Comparison of ENCODE assay signal across 8 mouse cellular contexts in genomic region chr12:69240876-69241275, GRCm38 (mm10). TPM values are rescaled to one million over a fixed set of nuclear protein-coding genes. Genes with fewer than 3 reads are reported as not detected.
A peak's percentile ranks its signal among the peaks of the same experiment; 100 is the strongest.
DNase-seq lines count a peak whose midpoint lies in the region; ATAC-seq and TF ChIP-seq lines count a peak whose summit lies in the region.

Gene Klhdc1 (plus strand): TSS chr12:69241176.

- no peak within 1 kb of the TSS for H3K27ac ChIP-seq in ES-Bruce4 (ENCODE audit: insufficient read depth, low read length)
- peak within 1 kb of the TSS; percentile 85 for H3K27ac ChIP-seq in midbrain, postnatal 0 days (ENCODE audit: low read depth, low read length)

- WGBS in midbrain, postnatal 0 days: 62% methylated on average over 6 of the region's 6 CpGs

- H3K4me1 ChIP-seq in ES-Bruce4 (ENCODE audit: control insufficient read depth, insufficient read depth, low read length): no peaks in the 10 kb centered on the region
- no peaks in the 10 kb centered on the region for H3K4me1 ChIP-seq in midbrain, postnatal 0 days (ENCODE audit: insufficient read depth, low read length)

- peak within 1 kb of the TSS; percentile 66 for H3K4me2 ChIP-seq in midbrain, postnatal 0 days (ENCODE audit: low read depth, low read length, poor library complexity, severe bottlenecking)

- H3K9ac ChIP-seq in ES-Bruce4 (ENCODE audit: low read depth, poor library complexity, severe bottlenecking): peak within 1 kb of the TSS; percentile 72
- H3K9ac ChIP-seq in midbrain, postnatal 0 days (replicated peaks; ENCODE audit: low read length, poor library complexity, severe bottlenecking): peak within 1 kb of the TSS; percentile 80

- intact Hi-C loops in gastrocnemius, postnatal 36 days (cut with DNase I): loop anchor here (5.0 kb wide), 1 partner anchor 56 kb away; the partner anchor contains the start of gene Klhdc2

- no peak for DNase-seq in gastrocnemius, adult 18-20 months (ENCODE audit: low spot score)
- no peak for DNase-seq in gastrocnemius, postnatal 4 days (ENCODE audit: low spot score in 2 of 2)
- DNase-seq in gastrocnemius, postnatal 36 days: no peak
- no peak for DNase-seq in layer of hippocampus, postnatal 14 days (ENCODE audit: low spot score in 2 of 2)
- DNase-seq in midbrain, postnatal 0 days (ENCODE audit: low spot score): no peak
- DNase-seq in kidney, postnatal 25 days: no peak
- DNase-seq in embryo, embryonic 10 days (ENCODE audit: low spot score): no peak

- no peaks in the 10 kb centered on the region for H3K36me3 ChIP-seq in ES-Bruce4 (ENCODE audit: control insufficient read depth, insufficient read depth, low read length, poor library complexity, severe bottlenecking)
- H3K36me3 ChIP-seq in midbrain, postnatal 0 days (ENCODE audit: insufficient read depth, low read length): no peaks in the 10 kb centered on the region

- TF ChIP-seq POLR2A in ES-Bruce4 (IDR thresholded peaks at IDR 0.05; ENCODE audit: insufficient read depth, low read length): no peak

- H3K9me3 ChIP-seq in ES-Bruce4 (replicated peaks; ENCODE audit: control insufficient read depth, insufficient read depth, low read length, poor library complexity, severe bottlenecking): no peaks in the 10 kb centered on the region
- no peaks in the 10 kb centered on the region for H3K9me3 ChIP-seq in midbrain, postnatal 0 days (ENCODE audit: low read length)

- ATAC-seq in midbrain, postnatal 0 days (ENCODE audit: low FRiP score): no peak

- TF ChIP-seq CTCF in ES-Bruce4 (IDR thresholded peaks at IDR 0.05; ENCODE audit: low read depth, low read length): no peak
- TF ChIP-seq CTCF in midbrain, postnatal 0 days (IDR thresholded peaks at IDR 0.05): no peak

- peak within 1 kb of the TSS; percentile 87 for H3K4me3 ChIP-seq in ES-Bruce4 (ENCODE audit: low read depth, low read length)
- H3K4me3 ChIP-seq in midbrain, postnatal 0 days (ENCODE audit: low read depth, low read length): peak within 1 kb of the TSS; percentile 68

- TF ChIP-seq EP300 in ES-Bruce4 (IDR thresholded peaks at IDR 0.05; ENCODE audit: insufficient read depth, low read depth, low read length): no peak

- no peaks in the 10 kb centered on the region for H3K27me3 ChIP-seq in ES-Bruce4 (ENCODE audit: control insufficient read depth, insufficient read depth, low read length, poor library complexity, severe bottlenecking)
- H3K27me3 ChIP-seq in midbrain, postnatal 0 days (ENCODE audit: insufficient read depth, low read length): no peaks in the 10 kb centered on the region

RNA-seq across cellular contexts. Expression of gene Klhdc1, which starts in this region (rescaled TPM):
- 10 to 100 TPM; 22.7 to 26.2 TPM for total RNA-seq in gastrocnemius, adult 18-20 months (2021)
- 1 to 10 TPM; 7.1 to 8.7 TPM for total RNA-seq in gastrocnemius, postnatal 4 days (2021)
- 2.0 and 3.3 TPM in 2 replicates for polyA plus RNA-seq in ES-Bruce4 (2011; ENCODE audit: insufficient read depth, insufficient read length, low read depth, missing spikeins)
- total RNA-seq in gastrocnemius, postnatal 36 days (2021): 10 to 100 TPM; 17.2 to 19.6 TPM
- 10 to 100 TPM; 12.4 to 13.7 TPM for total RNA-seq in layer of hippocampus, postnatal 14 days (2021)
- total RNA-seq in midbrain, postnatal 0 days (2014; rRNA removed): 8.5 TPM in 2 replicates
- 18.1 and 25.6 TPM in 2 replicates for polyA plus RNA-seq in midbrain, postnatal 0 days (2015; fragmentation: Nextera tagmentation; extraction: Ambion mirVana)
